Mouse (Mus musculus) retina, adult 2 months (tissue): ENCODE data around the gene Skp1a.

Source experiments
- DNase-seq: peaks from one replicate; pipeline ENCODE4 v3.0.0-alpha.2; 2012; ENCODE audit warnings: low read depth, low spot score

Gene Skp1a

DNA sequence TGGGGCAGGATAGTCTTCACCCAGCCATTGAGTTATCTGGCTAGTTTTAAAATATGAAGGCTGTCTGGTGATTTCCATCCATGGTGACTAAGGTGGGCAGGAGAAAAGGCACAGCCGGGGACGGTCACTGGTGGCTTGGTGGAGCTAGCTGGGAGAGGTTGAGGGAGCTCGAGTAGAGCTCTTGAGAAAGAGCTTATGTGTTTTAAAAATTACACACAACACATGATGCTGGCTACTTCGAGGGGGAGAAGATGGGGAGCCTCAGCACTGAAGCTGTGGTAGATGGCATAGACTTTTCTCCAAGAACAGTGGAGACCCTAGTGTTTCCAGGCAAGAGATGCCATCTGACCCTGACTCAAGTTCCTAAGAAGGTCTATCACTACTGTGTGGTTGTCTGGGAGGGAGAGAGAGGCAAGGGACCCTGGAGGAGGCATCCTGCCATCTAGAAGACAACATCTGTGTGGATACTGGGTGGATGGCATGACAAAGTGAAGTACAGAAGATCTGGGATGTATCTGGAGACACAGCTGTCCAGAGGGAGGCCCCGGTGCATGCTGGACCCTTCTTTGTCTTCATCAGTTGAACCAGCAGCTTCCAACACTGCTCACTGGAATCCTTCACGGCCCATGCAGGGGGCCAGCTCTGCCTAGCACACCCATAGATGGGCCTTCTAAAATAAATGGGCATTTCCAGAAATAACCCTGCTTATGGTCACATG is 45.8 kb downstream of the Skp1a start:
- DNase-seq: no peak

DNA sequence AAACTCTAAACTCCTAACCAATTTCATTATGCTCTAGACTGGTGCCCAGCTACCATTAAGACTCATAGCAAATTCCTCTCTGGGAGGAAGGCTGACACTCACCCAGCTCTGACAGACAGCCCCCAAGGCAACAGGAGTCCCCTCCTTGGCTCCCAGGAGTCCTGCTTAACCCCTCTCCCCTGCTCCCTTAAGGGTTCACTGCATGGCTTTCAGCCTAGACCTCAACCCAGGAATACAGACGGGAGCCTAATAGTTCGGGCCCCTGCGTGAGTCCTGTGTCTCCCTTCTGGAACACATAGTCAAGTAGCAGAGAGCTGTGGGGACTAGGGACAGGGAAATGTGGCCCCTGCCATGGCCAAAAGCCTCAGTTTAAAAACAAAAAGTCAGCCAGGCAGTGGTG is 46.4 kb downstream of the Skp1a start:
- no peak for DNase-seq

DNA sequence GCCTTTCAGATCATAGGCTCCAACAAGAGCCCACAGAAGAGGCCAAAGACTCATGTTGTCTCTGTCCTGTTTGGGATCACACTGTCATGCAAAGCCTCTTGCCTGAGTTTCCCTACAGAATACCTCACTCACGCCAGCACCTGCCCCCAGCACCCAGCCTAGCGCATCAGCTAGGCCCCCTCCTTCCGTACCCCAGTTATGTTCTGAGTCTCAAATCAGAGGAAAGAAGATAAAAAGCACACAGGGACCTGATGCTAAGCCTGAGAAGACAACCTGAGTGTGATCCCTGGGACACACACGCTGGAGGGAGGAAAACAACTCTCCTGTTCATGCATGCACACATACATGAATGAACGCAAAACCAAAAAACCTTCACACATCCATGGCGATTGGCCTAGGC is 47.2 kb downstream of the Skp1a start:
- DNase-seq: no peak

DNA sequence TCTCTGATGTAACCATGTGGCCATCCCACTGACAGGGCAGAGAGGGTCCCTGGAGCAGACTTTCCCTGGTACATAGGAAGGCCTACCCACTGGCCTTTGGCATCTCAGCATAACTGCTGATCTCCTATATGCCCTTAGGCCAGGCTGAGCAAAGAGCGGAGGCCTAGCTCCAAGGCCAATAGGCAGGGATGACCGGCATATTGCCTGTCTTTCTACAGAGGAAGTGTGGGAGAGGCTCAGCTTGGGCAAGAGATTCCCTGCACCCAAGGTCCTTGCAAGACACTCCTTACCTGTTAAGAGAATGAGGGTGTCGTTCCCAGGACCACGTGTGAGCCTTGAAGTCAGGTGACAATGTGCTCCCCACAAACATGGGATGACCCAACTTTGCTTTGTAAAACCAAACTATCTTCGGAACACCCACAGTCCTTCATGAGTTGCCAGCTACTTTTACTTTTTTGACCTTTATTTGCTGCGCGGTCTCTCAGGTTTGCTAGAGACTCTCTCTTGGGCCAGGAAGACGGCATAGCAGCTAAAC is 47.9 kb downstream of the Skp1a start:
- DNase-seq: no peak

DNA sequence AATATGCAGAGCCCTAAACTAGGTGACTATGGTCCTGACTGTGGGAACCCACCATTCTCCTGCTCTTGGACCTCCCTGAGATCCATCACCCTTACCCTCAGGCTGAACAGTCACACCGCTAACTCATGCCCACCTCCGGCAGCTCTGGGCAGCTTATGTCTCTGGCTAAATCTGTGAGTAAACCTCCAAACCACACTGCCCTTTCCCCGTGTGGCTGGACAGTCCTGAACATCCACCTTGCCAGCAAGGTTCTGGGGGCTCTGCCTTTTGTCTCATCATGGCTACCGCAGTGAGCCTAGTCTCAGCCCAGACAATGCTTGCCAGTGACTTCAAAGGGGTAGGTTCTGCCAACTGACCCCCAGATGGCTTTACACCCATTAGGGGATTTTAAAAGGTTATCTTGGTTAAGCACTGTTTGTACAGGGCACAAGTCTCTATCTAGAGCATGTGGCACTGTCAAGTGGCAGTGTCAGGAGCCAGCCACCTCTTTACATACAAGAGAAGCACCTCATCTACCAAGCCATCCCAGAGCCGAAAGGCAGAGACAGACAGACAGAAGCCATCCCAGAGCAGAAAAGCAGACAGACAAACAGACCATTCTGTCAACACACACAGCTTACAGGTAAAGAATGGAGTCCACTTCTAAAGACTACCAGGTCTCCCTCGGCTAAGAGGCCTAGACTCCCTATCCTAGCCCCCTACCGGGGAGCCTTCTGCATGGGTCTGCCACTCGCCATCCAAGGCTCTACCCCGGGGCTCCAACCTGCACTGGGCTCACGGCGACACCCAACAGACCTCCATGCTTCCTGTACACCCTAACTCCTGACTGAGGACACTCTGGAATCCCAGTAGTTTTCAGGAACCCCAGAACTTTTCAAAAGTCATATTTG is 49.0 kb downstream of the Skp1a start:
- no peak for DNase-seq

DNA sequence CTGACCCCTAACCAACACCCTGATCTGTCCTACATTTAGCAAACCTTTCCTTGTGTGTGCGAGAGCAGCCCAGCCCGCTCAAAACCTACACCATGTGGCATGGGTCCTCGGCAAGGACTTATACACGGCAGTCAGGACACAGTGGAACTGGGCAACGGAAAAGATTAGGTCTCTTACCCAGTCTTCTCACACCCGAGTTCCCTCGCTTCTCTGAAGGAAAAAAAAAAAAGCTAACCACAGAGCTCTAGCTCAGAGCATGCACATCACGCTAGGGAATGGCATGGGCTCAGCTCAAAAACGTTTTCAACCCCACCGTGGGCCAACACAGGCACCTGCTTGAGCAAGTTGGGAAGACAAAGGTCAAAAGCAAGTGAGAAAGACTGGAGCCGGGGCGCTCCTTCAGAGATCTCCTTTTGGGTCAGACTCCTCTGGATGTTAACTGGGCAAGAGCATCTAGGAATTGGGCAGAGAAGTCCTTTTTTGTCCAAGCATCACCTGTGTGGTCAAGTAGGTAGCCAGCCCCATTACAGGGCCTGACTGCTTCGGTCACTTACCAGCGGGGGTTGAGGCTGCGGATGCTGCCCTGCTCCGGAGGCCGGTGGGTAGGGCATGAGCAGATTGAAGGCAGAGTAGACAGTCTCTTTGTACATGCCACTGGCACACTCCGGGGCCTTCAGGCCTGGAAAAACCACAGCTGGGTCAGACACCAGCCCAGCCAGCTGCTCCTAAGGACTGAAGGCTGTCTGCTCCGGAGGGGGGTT is 50.0 kb downstream of the Skp1a start:
- DNase-seq: no peak

DNA sequence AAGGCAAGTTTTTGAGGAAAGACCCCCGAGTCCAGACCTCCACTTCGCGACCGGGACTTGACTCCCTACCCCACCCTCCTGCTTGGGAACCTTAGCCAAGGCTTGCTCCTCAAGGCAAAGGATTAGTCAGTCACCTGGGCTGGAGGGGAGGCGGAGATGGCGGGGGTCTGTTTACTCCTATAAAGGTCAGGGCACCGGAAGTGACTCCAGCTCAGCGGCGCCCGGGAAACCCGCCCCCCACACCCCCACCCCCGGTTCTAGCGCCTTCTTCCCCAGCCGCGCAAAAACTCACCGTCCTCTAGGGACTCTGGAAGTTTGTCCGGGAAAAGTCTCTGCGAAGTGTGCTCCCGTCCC is 50.6 kb downstream of the Skp1a start:
- DNase-seq: no peak

DNA sequence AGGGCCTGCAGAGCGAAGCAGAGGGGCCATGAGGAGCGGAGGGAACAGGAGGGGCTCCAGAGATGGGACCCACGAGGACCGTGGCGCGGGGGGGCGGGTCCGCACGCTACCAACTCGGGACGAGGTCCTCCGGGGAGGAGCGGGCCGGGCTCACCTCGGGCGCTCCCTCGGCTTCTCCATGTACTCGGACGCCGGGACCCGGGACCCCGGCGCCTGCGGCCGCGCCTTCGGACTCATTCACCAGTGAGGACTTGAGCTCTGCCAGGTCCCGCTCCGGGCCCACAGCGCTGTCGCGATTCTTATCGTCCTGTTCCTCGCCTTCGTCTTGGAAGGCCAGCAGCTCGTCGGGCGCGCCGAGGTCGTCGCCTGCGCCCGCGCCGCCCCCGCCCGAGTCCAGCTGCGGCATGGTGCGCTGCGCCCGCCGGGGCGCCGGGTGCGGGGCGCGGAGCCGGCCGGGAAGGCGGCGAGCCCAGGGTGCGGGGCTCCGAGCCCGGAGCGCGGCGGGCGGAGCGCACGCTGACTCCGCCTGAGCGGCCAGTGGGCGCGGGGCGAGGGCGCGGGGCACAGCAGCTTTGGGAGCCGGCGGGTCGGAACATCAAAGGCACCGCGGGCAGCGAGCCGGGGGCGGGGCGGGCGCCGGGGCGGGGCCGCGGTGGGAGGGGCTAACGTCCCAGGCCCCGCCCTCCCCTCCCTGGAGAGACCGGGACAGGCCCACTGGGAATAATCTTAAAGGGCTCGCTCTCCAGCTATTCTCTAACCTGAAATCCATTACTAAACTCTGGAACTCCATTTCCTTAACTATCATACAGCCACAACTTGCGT is 51.2 kb downstream of the Skp1a start, which contains the start of gene Tcf7:
Gene Tcf7, minus strand, starts transcription at position 241 of the 822 bp plus-strand sequence.
- DNase-seq: peak; percentile 41

DNA sequence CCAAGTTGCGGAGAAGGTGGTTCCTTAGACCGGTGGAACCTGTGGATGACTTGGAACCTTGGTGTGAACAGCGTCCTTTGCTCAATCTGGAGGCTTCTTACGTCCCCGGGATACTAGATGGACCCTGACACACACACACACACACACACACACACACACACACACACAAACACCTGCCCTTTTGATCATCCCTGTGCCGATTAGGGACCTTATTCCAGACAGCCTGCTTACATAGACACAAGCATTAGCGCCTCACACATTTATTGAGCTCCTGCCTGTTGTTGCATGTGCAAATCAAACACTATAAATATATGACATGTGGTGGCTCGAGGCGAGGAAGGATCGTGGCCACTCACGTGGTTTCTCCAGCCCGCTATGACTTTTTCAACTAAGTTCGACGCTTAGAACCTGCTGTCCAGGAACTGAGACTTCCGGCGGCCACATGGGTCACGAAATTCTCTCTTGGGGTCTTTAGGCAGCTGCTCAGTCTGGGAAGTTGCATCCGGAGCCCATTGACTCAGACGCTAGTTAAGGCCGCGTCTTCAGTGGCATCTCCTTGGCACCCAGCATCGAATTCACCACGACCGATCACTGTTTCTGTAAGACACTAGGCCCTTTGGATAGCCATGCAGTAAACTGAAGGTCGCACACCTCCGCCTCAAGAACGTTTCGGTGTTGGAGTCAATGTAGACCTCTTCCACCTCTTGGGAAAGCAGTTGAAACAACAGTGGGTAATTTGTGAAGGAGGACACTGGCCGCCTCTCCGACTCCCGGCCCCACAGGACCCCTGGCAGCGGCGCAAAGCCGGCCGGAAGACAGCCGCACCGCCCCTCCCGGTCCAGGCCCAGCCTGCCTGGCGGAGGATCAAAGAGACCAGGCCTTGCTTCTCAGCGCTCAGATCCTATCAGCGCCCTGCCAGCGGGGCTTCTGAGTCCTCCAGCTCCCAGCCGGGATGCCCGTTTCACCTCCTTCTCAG is 52.1 kb downstream of the Skp1a start:
- DNase-seq: no peak

DNA sequence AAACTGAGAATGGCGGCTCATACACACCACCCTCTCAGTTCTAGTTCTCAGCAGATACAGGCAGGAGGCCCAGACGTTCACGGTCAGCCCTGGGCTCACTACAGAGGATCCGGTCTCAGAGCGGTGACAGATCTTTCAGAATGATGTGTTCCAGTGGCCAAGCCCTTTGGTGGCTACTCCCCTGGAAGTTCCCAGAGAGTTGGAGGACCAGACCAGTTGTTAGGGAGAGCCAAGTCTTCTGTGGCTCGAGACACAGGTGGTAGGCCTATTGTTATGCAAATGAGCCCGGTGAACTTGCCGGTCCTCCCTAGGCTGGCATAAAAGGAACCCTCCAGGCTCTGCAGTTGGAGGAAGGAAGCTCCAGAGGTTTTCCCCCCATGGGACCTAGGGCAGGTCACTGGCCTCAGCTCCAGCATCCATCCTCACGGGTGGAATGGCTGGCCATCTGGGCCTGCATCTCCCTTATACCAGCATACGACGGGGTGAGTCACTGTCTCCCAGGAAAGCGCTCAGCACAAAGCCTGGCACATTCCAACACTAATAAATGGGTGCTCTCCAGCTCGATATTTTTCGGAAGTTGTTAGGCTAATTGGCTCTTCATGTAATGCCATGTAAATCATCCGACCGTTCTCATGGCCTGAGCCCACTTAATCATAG is 54.6 kb downstream of the Skp1a start:
- DNase-seq: no peak

DNA sequence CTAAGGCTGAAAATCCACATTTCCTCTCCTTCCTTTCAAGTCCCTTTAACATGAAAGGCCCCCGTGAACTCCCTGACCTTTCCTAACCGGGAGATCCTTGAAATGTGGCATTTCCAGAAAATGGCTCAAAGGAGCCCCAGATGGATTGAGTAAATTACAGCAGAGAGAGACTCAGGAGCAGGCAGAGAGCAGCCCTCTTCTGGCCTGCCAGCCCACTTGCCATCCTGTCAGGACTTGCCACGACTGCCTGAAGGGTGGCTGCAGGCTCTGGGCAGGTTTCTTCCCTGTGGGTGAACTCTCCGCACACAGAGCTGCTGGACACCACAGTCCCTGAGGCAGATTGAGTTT is 55.1 kb downstream of the Skp1a start:
- no peak for DNase-seq

DNA sequence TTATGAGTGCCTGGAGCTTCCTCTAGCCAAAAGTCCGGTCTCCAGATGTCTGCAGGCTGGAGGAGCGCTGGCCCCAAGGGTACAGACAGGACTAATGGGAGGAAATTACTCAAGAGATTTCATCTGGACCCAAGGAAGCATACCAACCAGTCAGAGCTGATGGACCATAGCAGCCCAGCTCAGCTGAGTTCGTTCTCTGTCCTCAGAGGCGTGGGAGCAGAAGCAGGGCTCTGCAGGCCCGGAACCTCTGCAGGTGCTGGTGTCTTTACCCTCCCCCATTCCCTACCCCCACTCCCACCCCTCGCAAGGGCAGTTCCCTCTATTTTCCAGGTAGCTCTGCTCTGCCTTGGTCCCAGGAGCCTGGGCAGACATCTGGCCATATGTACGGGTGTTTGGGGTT is 60.6 kb downstream of the Skp1a start:
- DNase-seq: no peak

DNA sequence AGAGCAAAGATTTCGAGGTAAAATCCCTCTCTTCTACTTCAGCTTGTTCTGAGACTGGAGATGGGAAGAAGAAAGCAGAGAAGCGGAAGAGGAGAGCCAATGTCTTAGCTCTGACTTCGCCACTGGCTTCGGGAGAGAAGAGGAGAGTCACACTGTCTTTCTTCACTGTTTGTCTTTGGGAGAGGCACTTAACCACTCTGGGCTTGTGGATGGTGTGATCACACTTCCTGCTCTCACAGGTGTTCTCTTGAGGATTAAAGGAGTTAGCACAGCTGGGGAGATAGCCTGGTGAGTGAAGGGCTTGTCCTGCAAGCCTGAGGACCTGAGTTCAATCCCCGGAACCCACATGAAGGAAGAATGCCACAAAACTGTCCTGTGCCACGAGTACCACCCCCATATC is 61.1 kb downstream of the Skp1a start:
- DNase-seq: no peak

DNA sequence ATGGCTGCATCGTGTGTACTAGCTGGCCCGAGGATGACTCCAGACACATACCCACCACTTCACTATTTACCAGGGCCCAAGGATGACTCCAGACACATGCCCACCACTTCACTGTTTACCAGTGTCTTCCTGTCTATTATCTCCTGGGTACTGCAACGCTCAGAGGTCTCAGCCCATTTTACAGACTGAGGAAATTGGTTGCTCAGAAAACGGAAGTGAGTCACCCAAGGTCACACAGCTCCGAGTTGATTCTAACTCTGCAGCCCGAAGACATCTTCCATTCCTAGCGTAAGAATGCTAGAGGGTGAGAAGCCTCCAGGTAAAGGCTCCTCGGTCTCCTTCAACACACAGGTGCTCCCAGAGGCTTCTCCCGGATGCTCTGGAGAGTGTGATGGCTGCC is 62.3 kb downstream of the Skp1a start:
- no peak for DNase-seq
